Mouse (Mus musculus): ENCODE data around the gene Gm45716. TPM values are rescaled to one million over a fixed set of nuclear protein-coding genes. Genes with fewer than 3 reads are reported as not detected.

Gm45716 gene
- 1.6 TPM for total RNA-seq (2023)

GRCm38 (mm10) chr11:90187441-90187840, at the start of gene Gm45716:
Gene Gm45716 (plus strand): TSS chr11:90187683.

GRCm38 (mm10) chr11:90249025-90249650, 61.7 kb downstream of the Gm45716 start, which contains the start of gene Mmd:
Gene Mmd (plus strand): TSS chr11:90249456.

Other genes starting within 250 kb of the Gm45716 start
- gene Pctp, start 184.8 kb upstream of the Gm45716 start, total RNA-seq (2023) = 3.6 TPM
- gene Tmem100, start 157.3 kb upstream of the Gm45716 start, total RNA-seq (2023) = not detected
- gene Mmd, start 61.8 kb downstream of the Gm45716 start, total RNA-seq (2023) = 31.3 TPM
- gene Hlf, start 203.2 kb downstream of the Gm45716 start, total RNA-seq (2023) = 0.46 TPM